Mouse (Mus musculus): Measurements from ENCODE around the gene Lig3. TPM values are rescaled to one million over a fixed set of nuclear protein-coding genes. Genes with fewer than 3 reads are reported as not detected.

The Lig3 gene
- total and polyA plus RNA-seq, 2 experiments from 2014 or later, result 16.4 to 44.4 TPM

DNA sequence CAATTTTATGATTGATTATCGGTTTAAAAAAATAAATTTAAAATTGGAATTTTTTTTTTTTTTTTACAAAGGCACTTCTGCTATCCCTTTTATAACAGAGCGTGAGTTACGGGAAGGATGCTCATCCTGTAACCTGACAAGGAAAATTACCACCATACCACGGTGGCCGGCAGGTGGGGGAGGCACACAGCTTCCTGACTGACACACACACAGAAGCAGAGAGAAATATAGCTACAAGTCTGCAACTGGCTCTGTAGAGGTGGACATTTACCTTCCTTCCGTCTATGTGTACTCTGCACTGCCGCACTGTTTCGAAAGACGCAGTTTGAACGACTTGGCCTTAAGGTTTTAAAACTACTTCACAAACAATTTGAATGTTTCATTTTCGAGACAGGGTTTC lies 71.2 kb downstream of the Lig3 start:
- 84% methylated on average over 11 of the region's 11 CpGs for WGBS
- no peaks in the 10 kb centered on the region for H3K4me1 ChIP-seq (ENCODE audit: insufficient read depth, low read length)
- H3K4me3 ChIP-seq (ENCODE audit: low read depth, low read length), result no peak overlapping the region
- H3K27me3 ChIP-seq (ENCODE audit: insufficient read depth, low read length), result no peaks in the 10 kb centered on the region
- ATAC-seq (ENCODE audit: low FRiP score), result no peak
- no peaks in the 10 kb centered on the region for H3K9me3 ChIP-seq (ENCODE audit: low read length)
- no peak for TF ChIP-seq CTCF (IDR thresholded peaks at IDR 0.05)
- no peak overlapping the region for H3K27ac ChIP-seq (ENCODE audit: low read depth, low read length)
- H3K36me3 ChIP-seq (ENCODE audit: insufficient read depth, low read length), result no peaks in the 10 kb centered on the region
- no peak overlapping the region for H3K4me2 ChIP-seq (ENCODE audit: low read depth, low read length, poor library complexity, severe bottlenecking)
- DNase-seq (ENCODE audit: low spot score), result no peak
- H3K9ac ChIP-seq (replicated peaks; ENCODE audit: low read length, poor library complexity, severe bottlenecking), result no peak overlapping the region

DNA sequence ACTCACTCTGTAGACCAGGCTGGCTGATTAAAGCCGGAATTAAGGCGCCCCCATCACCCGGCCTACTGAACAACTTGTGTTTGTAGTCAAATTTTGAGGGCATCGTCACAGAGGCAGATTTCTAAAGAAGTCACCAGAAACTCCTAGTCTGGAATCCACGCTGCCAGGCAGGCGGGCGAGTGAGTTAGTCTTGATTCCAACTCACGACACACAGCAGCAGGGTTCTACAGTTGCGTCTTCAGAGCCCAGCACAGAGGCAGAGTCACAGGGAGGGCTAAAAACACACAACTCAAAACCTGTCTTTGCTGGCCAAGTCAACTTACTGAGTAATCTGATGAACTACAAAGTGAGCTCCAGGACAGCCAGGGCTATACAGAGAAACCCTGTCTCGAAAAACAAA lies 71.6 kb downstream of the Lig3 start:
- Histone ChIP-seq H3K9me3 (ENCODE audit: low read length) (no peaks in the 10 kb centered on the region), H3K4me3 (ENCODE audit: low read depth, low read length) (no peak overlapping the region), H3K27me3 (ENCODE audit: insufficient read depth, low read length) (no peaks in the 10 kb centered on the region), H3K4me2 (ENCODE audit: low read depth, low read length, poor library complexity, severe bottlenecking) (no peak overlapping the region), H3K27ac (ENCODE audit: low read depth, low read length) (no peak overlapping the region), H3K36me3 (ENCODE audit: insufficient read depth, low read length) (no peaks in the 10 kb centered on the region), H3K9ac (replicated peaks; ENCODE audit: low read length, poor library complexity, severe bottlenecking) (no peak overlapping the region), H3K4me1 (ENCODE audit: insufficient read depth, low read length) (no peaks in the 10 kb centered on the region)
- WGBS, result 84% methylated on average over 10 of the region's 10 CpGs
- ATAC-seq (ENCODE audit: low FRiP score) (no peak), DNase-seq (ENCODE audit: low spot score) (no peak)
- TF ChIP-seq CTCF (IDR thresholded peaks at IDR 0.05), result no peak

DNA sequence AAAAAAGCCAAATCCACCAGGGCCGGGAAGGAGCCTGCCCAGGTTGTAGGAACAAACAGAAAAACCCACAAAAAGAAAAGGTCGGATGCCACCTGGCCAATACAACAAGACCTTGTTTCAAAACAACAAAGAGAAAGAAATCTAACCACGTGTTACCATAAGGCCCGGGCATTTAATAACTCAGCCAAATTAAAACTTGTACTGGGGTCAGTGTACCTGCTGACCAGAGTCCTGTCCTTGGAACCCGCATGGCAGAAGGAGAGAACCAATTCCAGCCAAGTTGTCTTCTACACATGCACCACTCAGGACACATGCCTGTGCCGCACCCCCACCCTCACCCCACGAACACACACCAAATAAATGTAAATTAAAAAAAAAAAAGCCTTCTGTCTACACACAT lies 72.0 kb downstream of the Lig3 start:
- WGBS, result 91% methylated on average over 7 of the region's 7 CpGs
- no peak for ATAC-seq (ENCODE audit: low FRiP score)

More for the DNA sequence above, 72.0 kb downstream of the Lig3 start:
- Histone ChIP-seq H3K27me3 (ENCODE audit: insufficient read depth, low read length) (no peaks in the 10 kb centered on the region), H3K27ac (ENCODE audit: low read depth, low read length) (no peak overlapping the region), H3K9ac (replicated peaks; ENCODE audit: low read length, poor library complexity, severe bottlenecking) (no peak overlapping the region), H3K4me2 (ENCODE audit: low read depth, low read length, poor library complexity, severe bottlenecking) (no peak overlapping the region), H3K36me3 (ENCODE audit: insufficient read depth, low read length) (no peaks in the 10 kb centered on the region), H3K4me3 (ENCODE audit: low read depth, low read length) (no peak overlapping the region), H3K9me3 (ENCODE audit: low read length) (no peaks in the 10 kb centered on the region), H3K4me1 (ENCODE audit: insufficient read depth, low read length) (no peaks in the 10 kb centered on the region)
- TF ChIP-seq CTCF (IDR thresholded peaks at IDR 0.05), result no peak
- DNase-seq (ENCODE audit: low spot score), result no peak

Other genes starting within 250 kb of the Lig3 start
- gene Cct6b, start 16.8 kb upstream of the Lig3 start, total RNA-seq (2014; rRNA removed), result 0.24 TPM in 1 of 2 replicates, not detected in the other
- gene Cct6b, start 16.8 kb upstream of the Lig3 start, polyA plus RNA-seq (2015; fragmentation: Nextera tagmentation; extraction: Ambion mirVana), result 0.25 and 0.44 TPM in 2 replicates
- gene Zfp830, start 16.8 kb upstream of the Lig3 start, total RNA-seq (2014; rRNA removed), result 15.7 and 18.7 TPM in 2 replicates
- gene Zfp830, start 16.8 kb upstream of the Lig3 start, polyA plus RNA-seq (2015; fragmentation: Nextera tagmentation; extraction: Ambion mirVana), result 17.4 and 17.9 TPM in 2 replicates
- gene Rffl, start 90.1 kb downstream of the Lig3 start, total RNA-seq (2014; rRNA removed), result 2.0 and 7.8 TPM in 2 replicates
- 2.0 and 2.5 TPM in 2 replicates for gene Rffl, start 90.1 kb downstream of the Lig3 start, polyA plus RNA-seq (2015; fragmentation: Nextera tagmentation; extraction: Ambion mirVana)
- gene Rad51d, start 109.5 kb downstream of the Lig3 start, total RNA-seq (2014; rRNA removed), result 8.4 and 11.2 TPM in 2 replicates
- gene Rad51d, start 109.5 kb downstream of the Lig3 start, polyA plus RNA-seq (2015; fragmentation: Nextera tagmentation; extraction: Ambion mirVana), result 11.0 and 11.2 TPM in 2 replicates
- gene Fndc8, start 111.0 kb downstream of the Lig3 start, total RNA-seq (2014; rRNA removed), result not detected in 2 replicates
- gene Fndc8, start 111.0 kb downstream of the Lig3 start, polyA plus RNA-seq (2015; fragmentation: Nextera tagmentation; extraction: Ambion mirVana), result 0.22 and 0.27 TPM in 2 replicates
- gene Nle1, start 127.3 kb downstream of the Lig3 start, total RNA-seq (2014; rRNA removed), result 24.9 and 28.7 TPM in 2 replicates
- 29.8 and 30.1 TPM in 2 replicates for gene Nle1, start 127.3 kb downstream of the Lig3 start, polyA plus RNA-seq (2015; fragmentation: Nextera tagmentation; extraction: Ambion mirVana)
- 0.05 and 0.19 TPM in 2 replicates for gene Unc45b, start 129.4 kb downstream of the Lig3 start, total RNA-seq (2014; rRNA removed)
- gene Unc45b, start 129.4 kb downstream of the Lig3 start, polyA plus RNA-seq (2015; fragmentation: Nextera tagmentation; extraction: Ambion mirVana), result 2.9 and 3.1 TPM in 2 replicates
- gene Slfn5, start 170.2 kb downstream of the Lig3 start, total RNA-seq (2014; rRNA removed), result 3.9 and 4.0 TPM in 2 replicates
- gene Slfn5, start 170.2 kb downstream of the Lig3 start, polyA plus RNA-seq (2015; fragmentation: Nextera tagmentation; extraction: Ambion mirVana), result 2.0 and 2.5 TPM in 2 replicates
- 0.99 and 1.6 TPM in 2 replicates for gene Slfn9, start 210.7 kb downstream of the Lig3 start, total RNA-seq (2014; rRNA removed)
- gene Slfn9, start 210.7 kb downstream of the Lig3 start, polyA plus RNA-seq (2015; fragmentation: Nextera tagmentation; extraction: Ambion mirVana), result 0.52 and 0.53 TPM in 2 replicates
- gene Slfn8, start 239.7 kb downstream of the Lig3 start, total RNA-seq (2014; rRNA removed), result 0.16 and 0.52 TPM in 2 replicates
- 0.12 and 0.15 TPM in 2 replicates for gene Slfn8, start 239.7 kb downstream of the Lig3 start, polyA plus RNA-seq (2015; fragmentation: Nextera tagmentation; extraction: Ambion mirVana)

Data from midbrain, postnatal 0 days (tissue).